ENCODE assay signal across 17 mouse cellular contexts in the genomic region with DNA sequence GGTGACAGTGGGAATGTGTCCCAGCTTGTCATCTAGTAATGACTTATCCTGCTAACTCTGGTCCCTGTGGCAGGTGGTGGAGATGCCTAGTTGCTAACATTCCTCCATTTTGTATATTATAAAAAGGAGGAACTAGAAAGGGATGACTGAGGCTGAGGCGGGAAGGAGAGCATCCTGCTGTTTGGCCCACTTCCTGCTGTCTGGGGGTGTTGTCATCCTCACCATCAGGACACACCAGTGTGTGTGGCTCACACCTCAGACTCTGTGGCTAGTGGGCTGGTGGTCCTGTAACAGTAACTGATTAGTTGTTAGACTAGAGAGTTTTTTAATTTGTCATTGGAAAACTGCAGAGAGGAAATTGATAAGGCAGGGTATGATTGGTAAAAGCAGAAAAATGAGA. TPM values are rescaled to one million over a fixed set of nuclear protein-coding genes. Genes with fewer than 3 reads are reported as not detected.
"Had no signal": no experiment of that assay in that cellular context is flagged by ENCODE, and none has a peak within 500 bp of the region (broad histone marks: within the 10 kb centered on the region; RNA-seq: fewer than 3 reads in every experiment).

No protein-coding gene starts in this region.

- H3K27ac ChIP-seq: midbrain, embryonic 13.5 days; midbrain, embryonic 15.5 days; neural tube, embryonic 12.5 days; stomach, embryonic 15.5 days; stomach, postnatal 0 days had no signal

- DNase-seq: lung, adult 18-20 months; lung, embryonic 14.5 days; lung, postnatal 10 days; lung, postnatal 4 days; right cerebral cortex, postnatal 14 days; thymus, adult 2 months; thymus, postnatal 25 days; thymus, postnatal 4 days had no signal

- ATAC-seq: midbrain, embryonic 13.5 days; midbrain, embryonic 15.5 days had no signal

- H3K4me3 ChIP-seq: midbrain, embryonic 13.5 days; midbrain, embryonic 15.5 days; neural tube, embryonic 12.5 days; stomach, embryonic 15.5 days had no signal

- H3K36me3 ChIP-seq: midbrain, embryonic 13.5 days; midbrain, embryonic 15.5 days; neural tube, embryonic 12.5 days; stomach, embryonic 15.5 days had no signal

- H3K9ac ChIP-seq: lung, embryonic 14.5 days; midbrain, embryonic 13.5 days; midbrain, embryonic 15.5 days; neural tube, embryonic 12.5 days; stomach, embryonic 15.5 days had no signal

- H3K4me2 ChIP-seq: lung, embryonic 14.5 days; midbrain, embryonic 11.5 days; midbrain, embryonic 13.5 days; midbrain, embryonic 15.5 days; neural tube, embryonic 12.5 days; stomach, embryonic 15.5 days had no signal

- H3K4me1 ChIP-seq: midbrain, embryonic 13.5 days; midbrain, embryonic 15.5 days; neural tube, embryonic 12.5 days; stomach, embryonic 15.5 days had no signal

- H3K27me3 ChIP-seq: midbrain, embryonic 13.5 days; midbrain, embryonic 15.5 days; neural tube, embryonic 12.5 days; stomach, embryonic 15.5 days had no signal

- H3K9me3 ChIP-seq: midbrain, embryonic 15.5 days; neural tube, embryonic 12.5 days; stomach, embryonic 15.5 days had no signal

RNA-seq across cellular contexts. Expression of gene Mefv, which starts 17.0 kb away (rescaled TPM):
- total RNA-seq: midbrain, postnatal 0 days had no signal
- polyA plus RNA-seq: lung, embryonic 14.5 days; midbrain, embryonic 11.5 days; midbrain, embryonic 13.5 days; midbrain, embryonic 15.5 days; midbrain, postnatal 0 days; neural tube, embryonic 12.5 days; neural tube, embryonic 14.5 days; stomach, postnatal 0 days; testis, adult 2 months had no signal
